Mouse (Mus musculus) neutrophil, adult 5-6 weeks (primary cell): ENCODE data around the gene Skap1. TPM values are rescaled to one million over a fixed set of nuclear protein-coding genes. Genes with fewer than 3 reads are reported as not detected.

Experiments used
- ATAC-seq: fragments of 151-379, 151-347 bp; 2 replicates; pipeline ENCODE4 v1.8.0; 2017; ENCODE audit warnings: mild to moderate bottlenecking, moderate TSS enrichment; ENCODE audit not compliant: insufficient number of reproducible peaks, poor library complexity, low FRiP score, severe bottlenecking; ENCODE audit errors: extremely low read depth
- total RNA-seq: library from RNA; stranded (forward); fragments of 200-1000 nt; gene quantifications from 2 replicates; pipeline ENCODE4 v1.2.3, GENCODE M21; 2017

Gene Skap1
- total RNA-seq, 1 experiment from 2014 or later, result 33.1 TPM

DNA sequence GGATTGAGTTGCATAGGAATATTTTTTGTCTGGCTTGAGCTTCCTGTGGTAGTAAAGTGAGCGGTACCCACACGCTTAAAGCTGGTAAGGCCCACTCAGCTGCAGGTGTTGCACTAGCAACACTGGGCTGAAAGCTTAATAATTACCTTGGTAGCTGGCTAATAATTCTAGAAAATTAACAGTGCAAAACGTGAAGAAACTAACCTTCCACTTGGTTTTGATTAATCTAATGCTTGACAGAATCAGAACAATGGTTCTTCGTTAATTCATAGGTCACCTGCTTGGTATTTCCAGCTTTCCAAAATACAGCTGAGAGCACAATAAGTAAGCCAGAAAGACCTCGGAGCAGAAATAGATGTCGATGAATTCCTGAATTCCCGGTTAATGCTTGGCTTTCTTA lies 78.2 kb downstream of the Skap1 start:
- no peak for ATAC-seq

DNA sequence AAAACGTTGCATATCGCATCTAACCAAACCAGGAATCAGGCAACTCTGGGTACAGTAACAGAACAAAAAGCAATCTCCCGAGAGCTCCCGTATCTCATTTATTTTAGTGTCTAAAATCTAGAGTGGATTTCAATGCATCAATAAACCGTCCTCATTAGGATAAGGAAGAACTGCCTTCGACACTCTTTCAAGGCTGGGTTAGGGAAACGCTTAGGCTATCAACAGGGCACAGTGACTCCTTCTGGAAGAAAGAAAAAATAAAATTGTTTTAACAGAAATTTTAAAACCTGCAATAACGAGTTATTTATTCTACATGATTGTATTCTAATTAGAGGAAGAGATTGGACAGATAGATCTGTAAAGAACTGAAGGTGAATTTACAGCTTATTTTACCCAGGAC lies 82.0 kb downstream of the Skap1 start:
- no peak for ATAC-seq

DNA sequence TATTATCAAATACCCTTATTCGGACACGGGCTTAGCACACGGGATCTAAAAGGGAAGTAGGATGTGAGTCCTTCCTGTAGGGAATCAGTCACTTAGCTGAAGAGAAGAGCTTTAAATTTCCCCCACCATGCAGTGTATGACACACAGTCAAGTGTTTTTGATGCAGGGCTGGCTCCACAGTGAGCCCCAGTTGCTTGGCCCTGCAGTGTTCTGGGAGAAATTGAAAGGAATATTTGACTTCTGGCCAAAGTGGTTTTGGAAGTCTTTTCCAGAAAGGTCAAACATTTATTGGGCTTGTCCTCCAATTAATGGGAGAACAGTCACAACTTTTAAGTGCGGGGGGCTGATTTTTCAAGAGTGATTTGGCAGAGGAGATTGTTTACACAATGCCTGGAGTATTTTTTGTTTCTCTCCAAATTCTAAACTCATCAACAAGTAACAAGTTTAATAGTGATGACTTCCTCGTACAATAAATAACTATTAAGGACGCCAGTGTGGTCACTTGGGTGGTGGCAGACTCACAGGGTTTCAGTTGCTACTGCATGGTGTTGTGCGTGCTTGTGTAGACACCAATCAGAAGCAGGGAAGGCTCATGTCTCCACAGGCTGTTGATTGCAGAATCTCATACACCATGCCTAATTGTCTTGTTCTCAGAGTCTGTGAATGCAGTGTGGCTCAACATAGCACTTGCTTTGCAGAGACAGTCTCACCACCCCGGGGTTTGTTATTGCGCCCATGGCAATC lies 86.7 kb downstream of the Skap1 start:
- ATAC-seq, result no peak

DNA sequence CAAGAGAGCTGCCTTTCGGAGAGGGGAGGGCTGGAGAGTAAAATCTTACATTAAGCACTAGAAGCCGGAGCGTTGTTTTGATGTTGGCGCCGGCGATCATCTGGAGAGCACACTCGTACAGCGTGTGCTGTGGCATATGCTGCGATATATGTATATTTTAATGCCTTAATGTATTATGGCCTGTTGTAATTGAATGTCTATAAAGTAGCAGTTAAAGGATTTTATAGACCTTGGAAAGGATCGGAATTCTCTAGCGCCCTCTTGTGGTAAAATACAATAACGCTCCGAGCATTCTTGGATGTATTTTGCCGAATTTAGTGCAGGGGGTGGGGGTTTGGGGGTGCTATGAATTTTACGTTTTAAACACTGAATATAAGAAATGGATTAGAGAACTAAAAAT lies 88.7 kb downstream of the Skap1 start:
- no peak for ATAC-seq

DNA sequence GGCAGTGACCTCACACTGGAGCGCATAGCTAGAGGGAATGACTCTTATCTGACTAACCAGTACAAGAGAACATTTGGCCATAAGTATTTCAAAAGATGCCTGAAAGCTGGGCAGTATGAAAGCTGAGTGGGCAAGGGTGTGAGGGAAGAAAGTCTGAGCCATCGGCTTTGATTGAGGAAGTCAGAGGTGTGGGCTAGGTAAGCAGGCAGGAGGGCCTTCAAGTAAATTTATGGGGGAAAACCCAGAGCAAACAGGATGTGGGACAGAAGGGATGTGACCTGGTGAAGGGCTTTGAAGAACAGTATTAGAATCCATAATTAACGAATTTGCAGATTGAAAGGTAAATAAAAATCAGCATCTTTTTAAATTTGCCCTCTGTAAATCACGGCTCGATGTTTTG lies 95.8 kb downstream of the Skap1 start:
- no peak for ATAC-seq

DNA sequence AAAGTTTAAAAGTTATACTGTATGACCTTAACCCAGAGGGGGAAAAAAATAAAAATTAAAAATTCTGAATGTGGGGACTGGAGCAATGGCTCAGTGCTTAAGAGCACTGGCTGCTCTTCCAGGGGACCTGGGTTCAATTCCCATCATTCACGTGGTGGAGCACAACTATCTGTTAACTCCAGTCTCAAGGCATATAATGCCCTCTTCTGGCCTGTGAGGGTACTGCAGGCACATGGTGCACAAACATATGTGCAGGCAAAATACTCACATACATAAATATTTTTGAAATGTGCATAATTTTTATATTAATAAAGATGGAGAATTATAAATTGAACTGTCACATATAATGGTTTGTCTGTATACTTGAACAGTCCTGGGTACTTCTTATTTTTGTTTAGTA lies 99.7 kb downstream of the Skap1 start:
- ATAC-seq, result no peak

DNA sequence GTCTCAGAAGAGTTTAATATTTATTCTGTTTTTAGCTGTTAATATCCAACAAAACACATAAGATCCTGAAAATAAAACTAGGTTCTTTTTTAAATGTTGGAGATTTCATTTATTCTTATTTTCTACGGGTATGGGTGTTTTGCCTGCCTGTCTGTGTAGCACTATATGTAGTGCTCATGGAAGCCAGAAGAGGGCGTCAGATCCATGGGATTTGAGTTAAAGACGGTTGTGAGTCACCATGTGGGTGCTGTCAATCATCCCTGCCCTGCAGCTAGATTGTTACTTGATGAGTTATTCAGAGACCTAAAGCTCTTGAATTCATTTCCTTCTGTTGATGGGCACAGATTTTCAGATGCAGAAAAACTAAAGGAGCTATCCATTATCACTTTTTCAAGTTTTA lies 108.1 kb downstream of the Skap1 start:
- ATAC-seq, result no peak

DNA sequence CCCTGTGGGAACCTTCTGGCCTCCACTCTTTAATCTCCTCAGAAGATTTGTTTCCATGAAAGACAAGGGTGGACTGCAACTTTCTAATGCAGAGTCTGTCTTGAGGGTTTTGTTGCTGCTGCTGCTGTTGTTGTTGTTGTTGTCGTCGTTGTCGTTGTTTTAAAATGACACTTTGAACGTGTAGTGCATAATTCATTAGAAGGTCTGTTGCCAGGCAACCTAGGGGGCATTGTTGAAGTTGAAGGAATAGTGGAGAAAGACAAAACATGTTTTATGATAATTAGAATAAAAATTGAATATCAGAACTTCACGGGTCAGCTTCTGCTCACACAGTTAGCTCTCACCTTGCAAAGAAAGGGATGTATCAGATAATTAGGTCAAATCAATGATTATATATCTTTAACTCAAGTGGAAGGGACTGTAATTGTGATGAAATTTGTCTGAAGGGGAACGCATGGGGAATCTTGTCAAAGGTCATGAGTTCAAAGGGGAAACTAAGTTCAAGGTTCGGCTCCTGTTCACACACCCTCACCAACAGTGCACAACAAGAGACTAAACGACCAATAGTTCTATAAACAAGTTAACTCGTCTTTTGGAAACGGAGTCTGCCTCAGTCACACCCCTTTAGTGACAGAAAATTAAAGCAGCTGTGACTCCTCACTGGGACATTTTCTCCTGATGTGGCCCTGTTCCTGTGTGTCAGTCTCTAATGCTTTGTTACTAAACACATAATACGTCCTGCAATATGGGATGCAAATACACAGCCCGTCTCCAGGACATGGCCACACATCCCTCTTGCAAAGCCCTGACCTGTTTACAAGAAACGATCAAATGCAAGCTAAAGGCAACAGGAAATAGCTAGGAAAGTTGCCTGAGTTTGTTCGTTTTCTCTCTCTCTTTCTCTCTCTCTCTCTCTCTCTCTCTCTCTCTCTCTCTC lies 112.4 kb downstream of the Skap1 start:
- ATAC-seq, result no peak

DNA sequence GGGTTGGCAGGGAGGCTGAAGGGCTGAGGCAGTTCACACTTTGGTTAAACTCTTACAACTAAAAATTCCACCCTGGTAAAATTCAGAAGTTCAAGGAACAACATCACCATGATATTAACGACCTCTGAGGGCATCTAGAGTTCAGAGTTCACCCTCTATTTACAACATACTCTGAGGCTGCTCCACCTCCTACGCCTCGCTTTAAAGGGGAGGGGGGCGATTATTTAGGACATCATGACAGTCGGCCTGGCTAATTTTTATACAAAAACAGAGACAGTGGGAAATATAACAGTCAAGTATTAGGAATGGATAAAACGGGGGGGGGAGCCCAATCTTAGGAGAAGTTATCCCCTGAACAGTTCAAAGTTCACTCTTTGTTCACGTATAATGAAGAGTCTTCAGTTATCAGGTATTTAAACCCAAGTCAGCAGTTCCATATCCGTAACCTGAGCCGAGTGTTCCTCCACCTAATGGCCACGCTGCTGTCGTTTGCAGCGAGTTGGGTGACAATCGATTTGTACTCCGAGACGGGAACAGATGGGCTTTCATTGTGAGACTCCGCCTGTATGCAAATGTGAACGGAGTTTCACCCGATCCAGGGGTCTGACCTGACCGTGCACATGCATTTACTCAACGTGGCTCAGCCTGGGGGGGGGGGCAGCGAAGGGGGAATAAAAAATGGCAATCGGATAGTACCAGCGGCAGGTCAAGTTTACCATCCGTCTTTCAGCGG lies 114.3 kb downstream of the Skap1 start:
- no peak for ATAC-seq

DNA sequence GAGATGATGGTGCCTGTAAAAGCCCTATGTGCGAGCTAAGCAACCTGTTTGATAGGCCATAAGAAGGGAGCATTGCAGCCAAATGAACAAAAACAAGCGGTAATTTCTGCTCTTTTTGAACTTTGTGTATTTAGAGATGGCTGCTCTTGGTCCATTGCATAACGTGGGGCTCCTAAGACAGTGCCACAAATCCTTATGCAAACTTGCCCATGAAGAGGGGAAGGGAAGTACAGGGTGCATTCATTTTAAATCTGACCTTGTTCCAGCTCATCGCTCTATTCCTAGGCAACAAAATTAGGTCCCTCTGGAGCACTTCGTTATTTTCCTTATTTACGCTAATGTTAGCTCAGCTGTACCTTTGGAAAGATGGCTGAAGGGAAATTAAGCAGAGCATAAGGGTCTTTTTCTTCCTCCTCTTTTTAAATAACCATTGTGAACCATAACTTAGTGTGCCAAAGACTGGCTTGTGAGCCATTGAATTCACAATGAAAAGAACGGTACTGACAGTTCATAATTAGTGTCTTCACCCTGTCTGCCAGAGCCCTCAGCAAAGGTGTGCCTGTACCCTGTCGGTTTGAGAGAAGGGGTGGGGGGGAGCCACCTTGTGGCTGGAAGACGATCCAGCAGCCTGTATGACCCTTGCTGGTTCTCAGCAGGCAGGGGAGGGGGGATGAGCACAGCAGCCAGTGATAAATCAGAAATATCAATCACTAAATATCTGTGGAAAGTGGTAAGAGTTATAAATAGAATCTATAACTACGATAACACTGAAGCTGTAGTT lies 117.4 kb downstream of the Skap1 start:
- ATAC-seq, result no peak

DNA sequence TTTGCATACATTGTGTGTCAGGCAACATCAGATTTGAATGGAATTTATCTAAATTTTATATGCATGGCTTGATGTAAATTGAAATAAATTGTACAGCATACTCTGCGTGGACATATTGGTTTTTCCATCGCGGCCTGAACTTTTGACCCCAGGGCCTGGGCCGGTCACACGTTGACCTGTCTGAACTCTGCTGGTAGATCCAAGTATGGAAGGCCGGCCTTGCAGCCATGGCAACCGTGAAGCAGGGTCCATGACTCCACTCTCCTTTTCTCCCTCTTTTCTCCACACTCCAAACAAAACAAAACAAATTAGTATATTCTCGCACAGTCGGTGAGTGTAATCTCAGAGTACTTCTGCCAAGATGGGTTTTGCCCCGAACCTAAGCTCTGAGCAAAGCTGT lies 118.2 kb downstream of the Skap1 start:
- no peak for ATAC-seq

DNA sequence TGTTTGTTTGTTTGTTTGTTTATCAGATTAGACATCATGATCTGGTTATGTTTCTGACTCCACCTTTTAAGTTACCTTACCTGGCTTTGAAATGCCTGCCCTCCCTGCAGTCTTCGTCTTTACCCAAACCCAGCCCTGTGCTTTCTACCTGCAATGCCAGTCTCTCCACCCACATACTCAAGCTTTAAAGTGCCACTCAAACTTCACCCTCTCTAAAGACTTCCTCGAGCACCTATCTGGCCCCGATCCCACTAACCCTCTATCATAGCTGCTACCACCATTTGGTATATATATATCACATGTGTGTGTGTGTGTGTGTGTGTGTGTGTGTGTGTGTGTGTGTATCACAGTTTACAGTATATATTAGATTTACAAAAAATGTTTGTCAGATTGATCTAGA lies 125.4 kb downstream of the Skap1 start:
- ATAC-seq, result no peak

DNA sequence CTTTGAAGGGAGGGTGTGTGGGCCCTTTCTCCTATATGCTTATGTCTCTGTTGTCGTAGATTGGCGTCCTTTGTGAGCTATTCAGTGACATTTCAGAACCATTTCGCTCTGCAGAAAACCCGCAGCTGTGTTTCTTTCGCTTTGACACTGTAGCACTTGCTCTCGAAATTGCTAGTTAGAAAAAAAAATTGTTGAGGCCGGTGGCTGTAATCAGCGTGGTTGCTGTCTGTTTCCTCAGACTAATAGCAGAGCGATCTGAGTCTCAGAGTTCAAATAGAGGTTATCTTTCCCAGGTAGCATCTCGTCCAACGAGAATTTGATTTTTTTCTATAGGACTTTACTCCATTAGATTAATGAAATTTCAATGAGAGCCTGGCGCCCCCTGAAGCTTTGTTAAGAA lies 131.5 kb downstream of the Skap1 start:
- ATAC-seq, result no peak

DNA sequence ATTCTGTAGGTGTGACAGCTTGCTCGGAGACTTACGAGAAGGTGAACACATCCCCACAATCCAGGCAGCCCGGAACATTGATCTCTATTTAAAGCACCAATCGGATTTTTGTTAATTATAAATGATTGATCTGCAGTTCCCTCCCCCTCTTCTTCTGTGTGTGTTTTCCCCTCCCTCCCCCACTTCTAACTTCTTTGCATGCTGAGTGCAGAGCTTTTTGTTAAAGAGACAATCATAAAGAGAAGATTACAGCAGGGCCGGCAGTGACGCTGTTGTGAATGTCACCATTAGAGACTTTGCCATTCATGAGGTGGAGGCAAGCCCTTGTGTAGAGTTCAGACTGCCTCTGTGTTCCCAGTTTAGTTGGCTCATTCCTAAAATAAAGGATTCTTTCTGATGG lies 131.9 kb downstream of the Skap1 start:
- ATAC-seq, result no peak

DNA sequence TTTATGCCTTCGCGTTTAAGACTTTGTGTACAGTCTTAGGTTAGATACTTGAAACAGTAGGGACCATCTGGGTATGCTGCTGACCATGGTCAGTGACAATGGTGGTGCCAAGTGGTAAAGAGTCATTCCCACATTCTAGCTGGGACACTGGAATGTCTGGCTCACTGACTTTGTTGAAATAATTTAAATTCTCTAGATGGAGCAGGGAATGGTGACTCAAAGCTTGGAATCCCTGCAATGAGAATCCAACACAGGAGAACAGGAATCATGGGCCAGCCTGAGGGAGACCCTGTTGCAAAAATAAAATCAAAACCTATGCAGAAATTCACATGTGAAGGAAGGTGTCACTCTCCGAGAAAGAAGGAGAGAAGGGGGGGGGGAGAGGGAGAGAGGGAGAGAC lies 138.4 kb downstream of the Skap1 start:
- ATAC-seq, result no peak

DNA sequence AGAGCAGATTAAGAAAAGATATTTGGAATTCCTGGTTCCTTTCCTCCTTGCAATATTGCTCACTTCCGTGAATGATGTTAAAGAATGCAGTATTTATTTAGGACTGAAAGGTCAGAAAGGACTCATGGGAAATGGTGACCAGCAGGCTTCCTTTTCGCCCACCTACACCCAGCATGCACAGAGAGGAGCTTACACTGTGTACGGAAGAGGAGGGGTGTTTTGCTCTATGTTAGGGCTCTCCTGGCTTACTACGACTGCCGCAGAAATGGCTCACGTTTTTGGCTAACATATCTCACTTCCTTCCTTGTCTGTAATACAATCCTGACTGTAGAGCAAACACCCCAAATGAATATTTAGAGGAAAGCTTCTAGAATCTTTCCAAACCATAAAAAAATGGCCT lies 139.9 kb downstream of the Skap1 start:
- ATAC-seq, result no peak

DNA sequence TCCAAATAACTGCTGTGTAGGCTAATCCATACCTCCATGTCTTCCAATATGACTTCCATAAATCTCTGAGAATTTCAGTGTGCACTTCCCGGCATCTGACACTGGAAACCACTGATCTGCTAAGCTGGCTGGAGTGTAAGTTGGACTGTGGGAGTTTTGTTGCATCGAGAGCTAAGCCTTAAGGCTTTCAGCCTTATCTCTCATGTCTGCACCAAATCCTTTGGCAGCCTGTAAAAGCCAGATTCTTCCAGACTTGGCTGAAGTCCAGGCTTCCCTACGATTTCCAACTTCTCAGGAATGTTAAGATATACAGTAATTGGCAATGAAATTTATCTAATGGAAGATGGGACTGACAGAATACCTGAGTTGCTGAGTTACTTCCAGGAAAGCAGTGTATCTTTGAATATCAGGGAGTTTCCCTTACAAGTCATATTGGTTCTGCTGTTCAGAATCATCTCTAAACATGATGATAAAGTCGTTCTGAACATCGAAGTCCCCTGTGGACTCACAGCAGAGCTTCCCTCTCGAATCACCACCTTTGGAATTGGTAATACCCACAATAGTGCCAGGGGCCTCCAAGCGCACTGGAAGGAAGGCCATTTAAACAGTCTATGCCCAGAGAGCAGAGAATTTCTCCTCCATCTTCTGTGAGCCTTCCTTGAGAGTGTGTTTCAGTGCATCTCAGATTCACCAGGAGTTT lies 140.5 kb downstream of the Skap1 start:
- ATAC-seq, result no peak

DNA sequence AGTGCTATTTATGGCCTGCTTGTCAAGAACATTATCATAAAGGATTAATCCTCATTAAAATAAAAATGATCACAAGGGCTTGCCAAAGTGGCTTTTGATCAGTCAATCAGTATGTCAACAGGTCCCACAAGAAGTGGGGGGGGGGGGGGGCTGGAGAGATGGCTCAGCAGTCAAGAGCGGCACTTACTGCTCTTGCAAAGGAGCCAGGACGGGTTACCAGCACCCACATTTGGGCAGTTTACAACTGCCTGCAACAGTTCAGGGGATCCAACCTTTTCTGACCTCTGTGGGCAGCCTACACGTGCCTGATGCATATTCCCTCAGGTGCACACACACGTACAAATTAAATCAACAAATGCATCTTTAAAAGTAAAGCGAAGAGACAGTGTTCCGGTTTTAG lies 141.1 kb downstream of the Skap1 start:
- no peak for ATAC-seq
